Mouse (Mus musculus) liver, postnatal 0 days (tissue): Measurements from ENCODE around the gene Il21.

ENCODE experiments used
- CTCF ChIP-seq: sonication (generic); IDR thresholded peaks from 2 replicates; pipeline ENCODE4 v1.5.1; 2016; ENCODE audit warnings: antibody characterized with exemption, low read depth
- EP300 ChIP-seq: IDR thresholded peaks from 2 replicates; pipeline ENCODE4 v1.6.1; 2016; ENCODE audit warnings: antibody characterized with exemption, low read depth, mild to moderate bottlenecking

- TF ChIP-seq CTCF (peak; percentile 76), EP300 (no peak)
Measured at GRCm38 (mm10) chr3:37204556-37204955, 27.9 kb downstream of the Il21 start.
